Mouse (Mus musculus) spleen, postnatal 0 days (tissue): ENCODE data around the gene Akr1b7. TPM values are rescaled to one million over a fixed set of nuclear protein-coding genes. Genes with fewer than 3 reads are reported as not detected.

Source experiments
- polyA plus RNA-seq: library from polyadenylated mRNA; unstranded; fragments of >200 nt; fragmentation: Nextera tagmentation; extraction: Ambion mirVana; gene quantifications from 2 replicates; pipeline ENCODE4 v1.2.1, GENCODE M21; 2015

Gene Akr1b7
- 0.55 and 0.56 TPM in 2 replicates for polyA plus RNA-seq

DNA sequence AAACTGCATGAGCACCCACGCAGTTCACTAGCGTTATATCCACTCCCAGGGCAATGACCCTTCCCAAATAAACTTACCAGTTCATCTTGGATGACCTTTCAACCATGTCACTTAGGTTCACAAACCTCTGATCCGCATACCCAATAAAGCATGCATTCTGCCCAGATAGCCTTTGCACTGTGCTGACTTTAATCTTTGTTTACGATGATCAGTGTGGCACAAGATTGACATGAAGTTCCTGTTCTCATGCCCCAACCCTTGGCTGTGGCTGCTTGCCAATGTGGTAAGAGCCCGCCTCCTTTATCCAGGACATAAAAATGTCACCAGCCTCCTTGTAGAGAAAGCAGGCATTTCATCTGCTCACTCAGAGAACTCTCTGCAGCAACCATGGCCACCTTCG, at the start of gene Akr1b7:
Gene Akr1b7, plus strand, starts transcription at position 312 of the 400 bp plus-strand sequence.

DNA sequence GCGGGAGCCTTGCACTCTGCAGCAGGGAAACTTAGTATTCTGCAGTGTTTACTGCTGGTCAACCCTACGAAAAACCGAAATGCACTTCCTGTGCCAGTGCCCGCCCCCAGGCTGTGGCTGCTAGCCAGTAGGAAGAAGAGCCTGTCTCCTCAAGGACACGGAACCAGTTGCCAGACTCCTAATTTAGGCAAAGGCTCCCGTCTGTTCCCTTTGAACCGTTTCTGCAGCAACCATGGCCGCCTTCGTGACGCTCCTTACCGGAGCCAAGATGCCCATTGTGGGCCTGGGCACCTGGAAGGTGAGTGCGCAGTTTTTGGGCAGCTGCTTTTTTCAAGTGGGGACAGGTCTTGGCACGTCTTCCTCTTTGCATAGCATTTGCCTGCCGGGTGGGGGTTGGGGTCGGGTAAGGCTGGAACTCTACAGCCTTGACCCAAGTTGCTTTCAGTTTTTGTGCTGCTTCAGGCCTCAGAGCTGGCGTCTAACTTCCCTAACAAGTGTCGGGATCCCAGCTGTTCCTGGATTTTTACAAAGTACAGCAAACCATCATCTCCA, 27.9 kb upstream of the Akr1b7 start, which contains the start of gene Akr1b10:
Gene Akr1b10, plus strand, starts transcription at position 109 of the 552 bp plus-strand sequence.

Other genes starting within 250 kb of the Akr1b7 start
- 19.5 and 21.2 TPM in 2 replicates for gene Slc35b4, start 235.2 kb upstream of the Akr1b7 start, polyA plus RNA-seq
- gene Akr1b3, start 94.9 kb upstream of the Akr1b7 start, polyA plus RNA-seq, result 76.4 and 84.9 TPM in 2 replicates
- gene Akr1b8, start 58.2 kb upstream of the Akr1b7 start, polyA plus RNA-seq, result 10.6 and 14.1 TPM in 2 replicates
- gene Akr1b10, start 28.1 kb upstream of the Akr1b7 start, polyA plus RNA-seq, result 11.9 and 18.2 TPM in 2 replicates
- gene Bpgm, start 63.9 kb downstream of the Akr1b7 start, polyA plus RNA-seq, result 132 and 156 TPM in 2 replicates
- 129 and 148 TPM in 2 replicates for gene Cald1, start 186.2 kb downstream of the Akr1b7 start, polyA plus RNA-seq